Mouse (Mus musculus) liver, adult 2 months (tissue): Measurements from ENCODE around the gene Rbm34. TPM values are rescaled to one million over a fixed set of nuclear protein-coding genes. Genes with fewer than 3 reads are reported as not detected.

Experiments used
- DNase-seq: peaks from one replicate; pipeline ENCODE4 v3.0.0-alpha.2; 2011; ENCODE audit warnings: low read depth, low spot score; ENCODE audit errors: extremely low read depth
- H3K27ac ChIP-seq: fragments of 200-500 bp; replicated peaks from 2 replicates; pipeline ENCODE4 v1.5.1; 2012; ENCODE audit warnings: low read depth, mild to moderate bottlenecking, control low read depth, inconsistent platforms, low read length; ENCODE audit not compliant: insufficient read depth
- H3K27me3 ChIP-seq: fragments of 200-500 bp; 2 replicates; pipeline ENCODE4 v1.6.1; 2012; ENCODE audit warnings: mild to moderate bottlenecking, moderate library complexity, low read length, inconsistent platforms; ENCODE audit not compliant: control insufficient read depth, insufficient read depth
- H3K36me3 ChIP-seq: fragments of 200-500 bp; 2 replicates; pipeline ENCODE4 v1.6.1; 2012; ENCODE audit warnings: low read length, inconsistent platforms; ENCODE audit not compliant: control insufficient read depth, insufficient read depth
- H3K4me1 ChIP-seq: fragments of 200-500 bp; 2 replicates; pipeline ENCODE4 v1.6.1; 2011; ENCODE audit warnings: low read length; ENCODE audit not compliant: control insufficient read depth, insufficient read depth
- H3K4me3 ChIP-seq: fragments of 200-500 bp; 2 replicates; pipeline ENCODE4 v1.5.1; 2011; ENCODE audit warnings: low read depth, mild to moderate bottlenecking, control low read depth, low read length, moderate library complexity; ENCODE audit not compliant: insufficient read depth
- H3K79me2 ChIP-seq: fragments of 200-500 bp; 2 replicates; pipeline ENCODE4 v1.6.1; 2012; ENCODE audit warnings: inconsistent platforms, mild to moderate bottlenecking, low read length, moderate library complexity; ENCODE audit not compliant: control insufficient read depth, insufficient read depth
- H3K9ac ChIP-seq: fragments of 200-500 bp; 2 replicates; pipeline ENCODE4 v1.6.1; 2012; ENCODE audit warnings: low read depth, mild to moderate bottlenecking, control low read depth, inconsistent platforms, low read length
- CTCF ChIP-seq: fragments of 200-500 bp; IDR thresholded peaks from 2 replicates; pipeline ENCODE4 v1.5.1; 2011; ENCODE audit warnings: low read depth, low read length, control low read depth
- POLR2A ChIP-seq: fragments of 200-500 bp; IDR thresholded peaks from 2 replicates; pipeline ENCODE4 v1.6.1; 2011; ENCODE audit warnings: low read length, control low read depth; ENCODE audit not compliant: insufficient read depth; ENCODE audit errors: extremely low read depth
- WGBS: fragments of 180-500 bp; shearing (Covaris S2); methylation state at CpG from one replicate; pipeline ENCODE4 v1.1.7; 2018; 5-methylcytosine and 5-hydroxymethylcytosine counted together
- polyA plus RNA-seq: library from polyadenylated mRNA; depleted of rRNA; stranded (reverse); fragments of >200 nt; gene quantifications from 2 replicates; pipeline ENCODE4 v1.2.3, GENCODE M21; 2012
- total RNA-seq: library from RNA; depleted of rRNA; stranded (reverse); fragments of >200 nt; gene quantifications from 2 replicates; pipeline ENCODE4 v1.2.3, GENCODE M21; 2014

Rbm34 gene
- total and polyA plus RNA-seq, 2 experiments, result 1.5 to 6.4 TPM

DNA sequence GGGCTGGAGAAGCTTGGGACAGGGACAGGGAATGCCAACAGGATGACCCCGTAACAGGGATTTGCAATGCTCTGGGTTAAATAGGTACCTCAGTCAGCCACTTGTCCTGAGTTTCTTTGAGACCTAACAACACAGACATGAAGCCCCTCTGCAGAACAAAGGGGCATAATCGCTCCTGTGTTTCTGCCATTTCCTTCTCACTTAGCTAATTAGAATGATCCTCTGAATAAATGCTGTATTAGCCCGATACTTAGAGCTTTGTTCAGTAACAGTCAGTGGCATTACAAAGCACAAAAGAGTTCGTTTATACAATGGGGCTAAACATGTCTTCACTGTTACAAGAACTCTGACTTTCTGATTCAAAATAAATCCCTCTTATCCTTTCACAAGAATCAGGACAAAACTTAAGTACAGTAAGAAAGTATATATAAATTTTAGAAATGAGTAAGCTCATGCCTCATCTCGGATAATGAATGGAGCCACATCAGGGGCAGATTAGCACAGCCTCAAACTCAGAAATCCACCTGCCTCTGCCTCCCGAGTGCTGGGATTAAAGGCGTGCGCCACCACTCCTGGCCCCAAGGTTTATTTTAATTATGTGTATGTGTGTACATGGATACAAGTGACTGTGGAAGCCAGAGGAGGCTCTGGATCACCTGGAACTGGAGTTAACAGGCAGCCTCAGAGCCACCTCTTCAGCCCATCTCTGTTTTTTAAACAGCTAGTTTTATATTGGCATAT lies 5.9 kb upstream of the Rbm34 start:
- Histone ChIP-seq H3K4me1 (peaks cover 3% of the 10 kb centered on the region; the same call in 1 of the 2 replicates), H3K27ac (no peak overlapping the region), H3K36me3 (no peaks in the 10 kb centered on the region), H3K4me3 (no peak overlapping the region), H3K27me3 (no peaks in the 10 kb centered on the region; the same call in 1 of the 2 replicates), H3K9ac (no peak overlapping the region), H3K79me2 (no peaks in the 10 kb centered on the region)
- no peak for DNase-seq
- 78% methylated on average over 8 of the region's 8 CpGs for whole genome bisulfite sequencing
- TF ChIP-seq POLR2A (no peak), CTCF (no peak)

DNA sequence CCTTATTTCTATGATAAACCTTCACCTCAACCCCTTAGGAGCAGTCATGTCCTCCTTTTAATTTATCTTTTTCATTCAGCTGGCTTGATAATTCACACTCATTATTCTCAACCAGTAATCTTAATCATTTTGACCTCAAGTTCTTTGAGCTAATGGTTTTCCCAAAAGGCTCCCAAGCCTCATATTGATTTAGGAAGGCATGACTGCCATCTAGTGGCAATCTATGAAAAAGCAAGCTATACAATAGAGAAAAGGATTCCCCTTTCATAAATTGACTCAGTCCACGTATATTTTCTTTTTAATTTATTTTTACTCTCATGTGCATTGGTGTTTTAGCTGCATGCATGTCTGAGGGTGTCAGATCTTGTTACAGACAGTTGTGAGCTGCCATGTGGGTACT lies 4.8 kb upstream of the Rbm34 start:
- H3K27ac ChIP-seq, result no peak overlapping the region
- H3K4me3 ChIP-seq, result no peak overlapping the region
- H3K9ac ChIP-seq, result no peak overlapping the region
- 12% methylated on average over 1 of the region's 1 CpGs for WGBS
- DNase-seq, result peak; percentile 55
- TF ChIP-seq POLR2A (no peak), CTCF (peak; percentile 41)
- no peaks in the 10 kb centered on the region; the same call in 1 of the 2 replicates for H3K27me3 ChIP-seq
- no peaks in the 10 kb centered on the region for H3K36me3 ChIP-seq
- H3K4me1 ChIP-seq, result peaks cover 3% of the 10 kb centered on the region; the same call in 1 of the 2 replicates
- no peaks in the 10 kb centered on the region for H3K79me2 ChIP-seq

DNA sequence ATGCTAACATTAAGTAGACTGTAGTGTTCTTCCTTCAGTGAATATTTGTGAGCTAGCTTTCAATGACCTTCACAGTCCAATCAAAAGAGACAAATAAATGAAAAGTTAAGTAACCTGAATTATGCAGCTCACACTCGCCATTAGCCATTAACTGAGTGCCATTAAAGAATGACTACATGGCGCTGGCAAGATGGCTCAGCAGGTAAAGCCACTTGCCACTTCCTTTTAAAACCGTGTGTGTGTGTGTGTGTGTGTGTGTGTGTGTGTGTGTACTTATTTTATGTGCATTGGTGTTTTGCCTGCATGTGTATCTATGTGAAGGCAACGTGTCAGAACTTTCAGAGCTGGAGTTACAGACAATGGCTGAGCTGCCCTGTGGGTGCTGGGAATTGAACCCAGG lies 3.6 kb upstream of the Rbm34 start:
- Histone ChIP-seq H3K27ac (no peak overlapping the region), H3K4me3 (no peak overlapping the region), H3K36me3 (no peaks in the 10 kb centered on the region), H3K9ac (no peak overlapping the region), H3K27me3 (no peaks in the 10 kb centered on the region; the same call in 1 of the 2 replicates), H3K4me1 (peaks cover 7% of the 10 kb centered on the region; the same call in 1 of the 2 replicates), H3K79me2 (no peaks in the 10 kb centered on the region; the same call in 1 of the 2 replicates)
- no peak for TF ChIP-seq CTCF
- TF ChIP-seq POLR2A, result no peak
- 77% methylated on average over 4 of the region's 4 CpGs for WGBS
- DNase-seq, result no peak

DNA sequence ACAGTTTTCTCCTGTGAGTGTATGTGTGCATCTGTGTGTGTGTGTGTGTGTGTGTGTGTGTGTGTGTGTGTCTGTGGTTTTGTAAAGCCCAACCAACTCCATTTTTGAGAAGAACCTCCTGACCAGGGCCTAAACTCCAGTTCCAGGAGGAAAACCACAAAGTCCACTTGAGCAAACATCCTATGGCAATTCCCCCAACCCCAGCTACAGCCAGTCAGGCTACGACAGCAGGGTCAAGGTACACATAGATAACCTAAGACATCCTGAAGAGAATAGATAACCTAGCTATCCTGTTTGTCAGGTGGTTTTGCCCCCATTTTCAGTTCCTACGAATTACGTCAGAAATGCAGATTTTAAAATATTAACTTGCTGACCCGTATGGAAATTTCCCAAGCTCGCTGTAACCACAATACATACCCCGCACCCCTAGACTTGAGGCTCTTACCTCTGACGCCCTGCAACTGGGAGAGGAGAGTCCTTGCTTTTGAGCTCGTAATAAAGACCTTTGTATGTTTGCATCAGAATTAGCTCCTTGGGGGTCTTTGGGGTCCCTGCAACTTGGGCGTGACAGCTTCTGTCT lies 2.9 kb upstream of the Rbm34 start:
- Histone ChIP-seq H3K9ac (no peak overlapping the region), H3K27ac (no peak overlapping the region), H3K79me2 (peaks cover 5% of the 10 kb centered on the region; the same call in 1 of the 2 replicates), H3K4me1 (peaks cover 4% of the 10 kb centered on the region; the same call in 1 of the 2 replicates), H3K27me3 (no peaks in the 10 kb centered on the region), H3K36me3 (peaks cover 3% of the 10 kb centered on the region; the same call in 1 of the 2 replicates), H3K4me3 (no peak overlapping the region)
- no peak for TF ChIP-seq CTCF
- no peak for TF ChIP-seq POLR2A
- DNase-seq, result no peak
- WGBS, result 44% methylated on average over 9 of the region's 9 CpGs

DNA sequence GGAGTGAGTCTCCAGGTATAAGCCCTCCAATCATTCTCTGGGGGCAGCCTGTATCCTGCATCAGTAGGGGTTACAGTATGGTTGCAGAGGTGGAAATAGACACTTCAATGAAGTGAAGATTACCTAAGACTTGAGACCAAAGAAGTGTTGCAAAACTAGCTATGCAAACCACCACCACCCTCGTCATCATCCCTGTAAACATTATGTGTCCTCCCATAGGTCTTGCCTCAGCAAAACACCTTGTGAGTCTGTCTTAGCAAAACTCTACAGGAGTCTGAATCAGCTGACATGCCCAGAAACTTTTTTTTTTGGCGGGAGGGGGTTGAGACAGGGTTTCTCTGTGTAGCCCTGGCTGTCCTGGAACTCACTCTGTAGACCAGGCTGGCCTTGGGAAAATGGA lies 1.8 kb upstream of the Rbm34 start:
- 85% methylated on average over 2 of the region's 2 CpGs for WGBS
- Histone ChIP-seq H3K4me3 (no peak overlapping the region), H3K4me1 (peaks cover 4% of the 10 kb centered on the region; the same call in 1 of the 2 replicates), H3K27me3 (no peaks in the 10 kb centered on the region), H3K79me2 (peaks cover 6% of the 10 kb centered on the region; the same call in 1 of the 2 replicates), H3K9ac (no peak overlapping the region), H3K27ac (no peak overlapping the region), H3K36me3 (peaks cover 7% of the 10 kb centered on the region; the same call in 1 of the 2 replicates)
- DNase-seq, result no peak
- TF ChIP-seq POLR2A (no peak), CTCF (no peak)

DNA sequence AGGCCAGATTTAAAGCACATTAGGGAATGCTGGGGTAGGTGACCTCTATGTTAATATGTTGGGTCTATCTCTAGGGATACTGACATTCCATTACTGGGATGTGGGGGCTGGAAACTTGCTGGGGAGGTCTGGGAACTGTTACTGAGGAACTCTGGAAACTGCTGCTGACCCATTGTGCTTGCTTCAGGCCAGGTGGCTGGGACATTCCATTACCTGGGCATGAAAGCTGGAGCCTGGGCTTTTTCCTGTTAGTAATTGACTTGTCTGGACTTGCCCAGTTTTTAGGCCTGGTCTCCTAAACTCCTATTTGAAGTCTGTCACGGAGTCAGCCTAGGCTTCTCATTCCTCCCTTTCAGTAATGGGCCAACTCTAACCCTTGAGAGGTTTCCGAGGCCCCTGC lies 1.2 kb upstream of the Rbm34 start:
- TF ChIP-seq CTCF, result no peak
- Histone ChIP-seq H3K36me3 (peaks cover 7% of the 10 kb centered on the region; the same call in 1 of the 2 replicates), H3K27me3 (no peaks in the 10 kb centered on the region), H3K9ac (no peak overlapping the region), H3K4me1 (peaks cover 4% of the 10 kb centered on the region; the same call in 1 of the 2 replicates), H3K27ac (no peak overlapping the region), H3K4me3 (no peak overlapping the region), H3K79me2 (peaks cover 6% of the 10 kb centered on the region; the same call in 1 of the 2 replicates)
- 98% methylated on average over 2 of the region's 2 CpGs for WGBS
- DNase-seq, result no peak
